Mouse (Mus musculus) heart, adult 11 months (tissue): ENCODE data around the gene Dhrs3.

ENCODE experiments used
- DNase-seq: peaks from one replicate; pipeline ENCODE4 v3.0.0; 2022

The Dhrs3 gene

DNA sequence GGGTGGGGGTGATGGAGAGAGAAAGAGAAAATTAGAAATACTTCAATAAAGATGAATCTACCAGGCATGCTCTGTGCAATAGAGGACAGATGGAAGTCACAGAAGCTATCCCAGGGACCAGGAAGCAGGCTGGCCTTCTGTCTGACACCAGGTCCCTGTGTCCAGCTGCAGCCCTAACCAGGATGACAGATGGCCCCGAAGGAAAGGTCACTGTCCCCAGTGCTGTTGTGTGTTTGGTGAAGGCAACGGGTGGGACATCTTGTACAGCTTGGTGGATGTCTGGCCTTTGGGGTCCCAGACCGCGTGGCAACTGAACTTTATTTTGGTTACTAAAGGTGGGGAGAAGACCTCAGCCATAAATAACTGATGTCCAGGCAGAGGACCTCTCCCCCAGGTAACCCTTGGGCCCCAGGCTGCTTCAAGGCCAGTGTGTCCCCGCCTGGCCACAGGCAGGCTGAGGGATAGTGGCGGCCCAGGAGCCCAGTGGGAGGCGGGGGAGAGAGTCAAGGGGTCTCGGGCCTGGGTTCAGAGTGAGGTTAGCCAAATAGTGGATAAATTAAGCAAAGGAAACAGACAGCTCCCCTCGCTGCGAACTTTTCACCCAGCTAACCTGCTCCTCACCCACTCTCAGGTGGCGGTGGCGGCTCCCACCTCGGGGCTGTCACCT lies 48.3 kb downstream of the Dhrs3 start:
- DNase-seq: no peak

- DNase-seq: no peak
Observed at GRCm38 (mm10) chr4:144942433-144942832, 49.8 kb downstream of the Dhrs3 start.

DNA sequence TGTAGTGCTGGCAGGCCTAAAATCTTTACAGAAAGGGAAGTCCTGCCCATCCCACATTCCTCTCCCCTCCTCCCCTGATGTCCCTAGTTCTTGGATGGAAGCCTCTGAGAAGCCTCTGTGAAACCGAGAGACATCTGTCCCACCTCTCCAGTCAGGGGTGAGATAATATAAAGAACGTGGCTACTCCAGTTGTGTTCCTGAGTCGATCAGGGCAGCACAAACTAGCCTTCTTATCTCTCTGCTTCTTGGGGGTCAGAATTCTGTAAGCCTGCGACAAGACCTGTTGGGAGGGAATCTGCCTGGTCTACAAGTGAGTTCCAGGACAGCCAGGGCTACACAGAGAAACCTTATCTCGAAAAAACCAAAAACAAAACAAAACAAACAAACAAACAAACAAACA lies 50.6 kb downstream of the Dhrs3 start:
- DNase-seq: no peak

DNA sequence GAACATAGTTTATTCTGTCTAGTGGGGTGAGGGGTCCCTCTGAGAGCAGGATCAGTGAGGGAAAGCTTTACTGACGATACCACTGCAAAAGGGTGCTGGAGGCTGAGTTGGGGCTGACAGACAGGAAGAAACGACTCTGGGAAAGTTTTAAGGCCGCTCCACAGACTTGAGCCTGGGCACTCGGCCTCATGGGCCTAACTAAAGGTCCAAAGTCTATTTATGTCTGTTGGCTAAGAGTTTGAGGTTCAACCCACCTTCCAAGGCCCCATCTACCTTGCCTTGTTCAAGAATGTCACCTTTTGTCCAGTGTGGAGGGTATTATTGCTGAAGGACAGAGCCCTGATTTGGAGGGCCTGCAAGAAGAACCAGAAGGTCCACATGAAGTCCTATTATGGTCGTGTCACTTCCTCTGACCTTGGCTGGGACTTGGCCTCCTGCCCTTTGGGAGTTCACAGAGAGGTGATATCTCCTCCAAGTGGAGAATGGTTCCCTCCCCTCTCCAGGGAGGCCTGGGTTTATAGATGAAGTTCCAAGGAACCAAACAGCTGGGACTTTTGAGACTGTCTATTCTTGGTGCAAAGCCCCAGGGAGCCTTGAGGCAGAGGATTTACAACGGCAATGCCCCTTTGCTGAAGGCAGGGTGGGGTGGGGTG lies 55.2 kb downstream of the Dhrs3 start:
- peak; percentile 99 for DNase-seq

DNA sequence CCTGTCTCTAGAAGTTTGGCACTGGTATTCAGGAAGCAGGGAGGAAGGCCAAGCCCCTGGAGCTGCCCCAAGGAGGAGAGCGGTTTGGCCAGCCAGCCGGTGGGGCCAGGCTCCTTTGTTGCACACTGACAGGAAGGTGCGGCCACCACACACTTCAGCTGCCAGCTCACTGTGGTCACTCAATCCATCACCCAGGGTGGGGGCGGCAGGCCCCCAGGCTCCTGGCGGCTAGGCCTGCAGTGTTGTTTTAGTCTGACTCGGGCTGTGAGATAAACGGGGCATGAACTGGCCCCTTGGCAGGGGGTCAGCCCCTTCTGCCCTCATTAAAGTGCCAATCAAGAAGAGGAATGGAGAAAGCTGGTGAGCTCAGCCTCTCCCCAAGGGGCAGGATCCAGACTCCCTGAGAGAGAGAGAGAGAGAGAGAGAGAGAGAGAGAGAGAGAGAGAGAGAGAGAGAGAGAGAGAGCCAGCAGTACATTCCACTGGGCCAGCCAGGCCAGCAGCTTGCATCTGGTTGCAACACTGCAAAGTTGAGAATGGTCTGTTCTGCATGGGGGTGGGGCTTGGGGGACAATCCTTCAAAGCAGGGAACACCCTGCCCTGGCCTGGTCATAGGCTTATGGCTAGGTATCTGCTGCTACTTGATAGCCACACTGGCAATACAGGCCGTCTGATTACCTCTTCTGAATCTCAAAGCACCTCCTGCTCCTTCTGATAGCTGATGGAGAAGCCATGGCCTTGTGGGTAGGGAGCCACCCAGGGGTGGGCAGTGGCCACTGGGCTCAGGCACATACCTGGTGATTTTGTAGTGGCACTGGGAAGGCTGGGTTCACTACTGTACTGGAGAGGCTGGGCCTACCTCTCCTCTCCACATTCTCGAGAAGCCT lies 57.1 kb downstream of the Dhrs3 start:
- DNase-seq: peak; percentile 99

- peak; percentile 91 for DNase-seq
Observed at GRCm38 (mm10) chr4:144950327-144950711, 57.7 kb downstream of the Dhrs3 start.

DNA sequence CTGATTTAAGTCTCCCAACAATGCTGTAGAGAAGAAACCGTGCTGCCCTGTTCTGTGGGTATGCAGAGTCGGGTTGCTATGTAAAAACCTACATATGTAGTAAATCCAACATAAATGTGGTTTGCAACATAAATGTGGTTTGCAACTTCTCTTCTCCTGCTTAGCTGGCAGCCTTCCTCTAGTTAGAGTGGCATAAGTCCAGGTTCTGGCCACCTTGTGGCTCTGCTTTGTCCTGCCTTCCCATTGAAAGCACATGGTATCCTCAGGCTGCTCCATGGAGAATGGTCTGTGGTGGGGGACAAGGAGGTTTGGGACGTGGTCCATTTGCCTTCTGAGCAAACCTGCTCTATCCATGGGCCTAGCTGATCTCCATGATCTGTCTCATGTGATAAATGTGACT lies 58.3 kb downstream of the Dhrs3 start:
- no peak for DNase-seq

DNA sequence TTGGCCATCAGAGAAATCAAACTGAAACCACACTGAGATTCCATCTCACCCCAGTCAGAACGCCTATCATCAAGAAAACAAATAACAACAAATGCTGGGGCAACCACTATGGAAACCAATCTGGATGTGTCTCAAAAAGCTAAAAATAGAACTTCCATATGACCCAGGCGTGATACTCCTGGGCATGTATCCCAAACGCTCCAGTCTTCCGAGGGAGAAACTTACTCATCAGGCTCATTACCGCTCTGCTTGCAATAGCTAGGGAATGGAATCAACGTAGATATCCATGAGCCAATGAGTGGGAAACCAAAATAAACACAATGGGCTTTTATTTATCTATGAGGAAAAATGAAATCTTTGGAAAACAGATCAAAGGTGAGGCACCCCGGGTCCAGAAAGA lies 59.2 kb downstream of the Dhrs3 start:
- DNase-seq: peak; percentile 93

- no peak for DNase-seq
Observed at GRCm38 (mm10) chr4:144953421-144953820, 60.8 kb downstream of the Dhrs3 start.

DNA sequence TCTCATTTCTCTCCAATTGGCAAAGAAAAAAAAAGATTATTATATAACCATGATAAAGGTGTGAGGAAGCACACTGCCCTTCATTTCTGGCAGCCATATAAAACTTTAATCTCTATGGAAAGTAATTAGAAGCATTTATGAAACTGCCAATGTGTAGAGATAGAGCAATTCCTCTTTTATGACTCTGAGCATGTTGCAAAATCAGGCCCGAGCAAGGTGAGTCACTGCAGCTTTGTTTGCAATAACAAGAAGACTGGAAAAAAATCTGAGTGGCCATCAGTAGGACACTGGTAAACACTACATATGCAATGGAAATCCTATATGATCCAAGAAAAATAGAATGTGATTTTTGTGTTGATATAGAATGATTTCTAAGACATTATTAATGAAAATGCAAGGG lies 63.2 kb downstream of the Dhrs3 start:
- DNase-seq: no peak

DNA sequence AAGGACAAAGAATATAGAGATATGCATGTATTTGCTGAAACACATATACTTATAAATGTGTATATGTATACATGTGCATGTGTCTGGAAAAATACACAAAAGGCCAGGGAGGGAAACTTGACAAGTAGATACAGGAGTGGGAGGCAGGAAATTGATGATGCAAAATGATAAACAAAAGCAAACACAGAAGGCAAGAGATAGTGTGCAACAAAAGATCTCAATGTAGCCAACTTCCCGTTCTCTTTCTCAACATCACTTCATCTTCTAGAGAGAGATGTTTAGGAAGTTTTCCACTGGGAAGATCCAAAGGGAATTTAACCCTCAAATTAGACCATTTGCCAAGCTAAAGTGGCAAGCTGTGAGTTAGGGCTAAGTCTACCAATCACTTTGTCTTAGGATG lies 63.7 kb downstream of the Dhrs3 start:
- DNase-seq: no peak

DNA sequence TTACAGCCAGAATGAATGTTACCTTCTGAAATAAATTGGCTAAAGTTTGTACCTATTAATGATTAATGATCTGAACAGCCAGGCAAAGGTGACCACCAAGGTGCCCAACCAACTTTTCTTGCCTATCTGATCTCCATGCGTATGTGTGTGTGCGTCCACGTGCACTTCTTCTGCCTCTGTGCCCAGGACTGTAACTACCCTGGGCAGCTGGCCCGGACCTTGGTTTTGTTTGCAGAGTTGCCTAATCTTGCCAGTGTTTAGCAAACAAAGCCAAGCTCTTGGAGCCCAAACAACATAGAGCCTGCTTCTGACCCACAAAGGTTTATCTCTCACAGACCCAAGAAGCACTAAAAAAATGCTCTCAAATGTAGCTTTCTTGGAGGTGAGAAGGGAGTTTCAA lies 64.6 kb downstream of the Dhrs3 start:
- peak; percentile 95 for DNase-seq

GRCm38 (mm10) chr4:144957721-144958120 lies 65.1 kb downstream of the Dhrs3 start:
- no peak for DNase-seq

DNA sequence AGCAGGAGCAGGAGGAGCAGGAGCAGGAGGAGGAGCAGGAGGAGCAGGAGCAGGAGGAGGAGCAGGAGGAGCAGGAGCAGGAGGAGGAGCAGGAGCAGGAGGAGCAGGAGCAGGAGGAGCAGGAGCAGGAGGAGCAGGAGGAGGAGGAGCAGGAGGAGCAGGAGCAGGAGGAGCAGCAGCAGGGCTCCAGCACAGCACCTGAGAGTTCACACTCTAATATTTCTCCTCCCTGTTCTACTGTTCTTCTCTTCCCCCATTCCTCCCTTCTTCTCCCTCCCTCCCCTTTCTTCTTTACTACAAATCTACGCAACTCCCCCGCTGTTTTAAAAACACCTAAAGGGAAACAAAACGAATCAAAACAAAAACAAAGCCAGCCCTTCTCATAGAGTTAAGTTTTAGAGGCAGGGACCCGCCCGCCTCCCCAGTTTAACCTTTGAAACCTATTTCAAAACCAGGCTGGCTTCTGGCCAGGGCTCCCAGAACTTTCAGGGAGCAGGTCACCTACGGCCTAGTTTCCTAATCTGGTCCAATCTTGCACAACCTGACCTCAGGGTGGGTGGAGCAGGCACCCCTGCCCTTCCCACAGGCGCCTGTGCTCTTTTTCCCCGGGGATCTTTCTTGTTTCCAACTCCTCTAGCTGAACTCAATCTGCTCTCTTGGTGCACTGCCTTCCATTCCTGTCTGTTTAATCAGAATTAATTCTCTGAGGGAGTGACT lies 67.7 kb downstream of the Dhrs3 start:
- peak; percentile 97 for DNase-seq

DNA sequence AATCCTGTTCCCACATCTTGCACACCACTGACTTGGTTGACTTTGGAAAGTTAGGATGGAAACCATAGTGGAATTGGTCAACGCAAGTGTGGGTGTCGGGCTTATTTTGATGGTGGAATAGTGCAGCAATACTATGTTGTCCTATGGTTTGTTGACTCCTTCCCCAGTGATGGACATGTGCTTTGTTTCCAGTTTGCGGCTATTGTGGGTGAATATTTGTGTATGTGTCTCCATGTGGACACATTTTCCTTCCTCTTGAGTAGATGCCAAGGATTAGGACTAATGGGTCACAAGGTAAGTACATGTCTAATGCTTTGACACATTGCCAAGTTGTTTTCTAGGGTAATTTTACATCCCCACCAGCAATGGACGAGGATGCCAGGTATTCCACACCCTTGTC lies 68.6 kb downstream of the Dhrs3 start:
- peak; percentile 91 for DNase-seq

GRCm38 (mm10) chr4:144961696-144962095 lies 69.1 kb downstream of the Dhrs3 start:
- no peak for DNase-seq

GRCm38 (mm10) chr4:144965255-144965654 lies 72.6 kb downstream of the Dhrs3 start:
- DNase-seq: no peak

DNA sequence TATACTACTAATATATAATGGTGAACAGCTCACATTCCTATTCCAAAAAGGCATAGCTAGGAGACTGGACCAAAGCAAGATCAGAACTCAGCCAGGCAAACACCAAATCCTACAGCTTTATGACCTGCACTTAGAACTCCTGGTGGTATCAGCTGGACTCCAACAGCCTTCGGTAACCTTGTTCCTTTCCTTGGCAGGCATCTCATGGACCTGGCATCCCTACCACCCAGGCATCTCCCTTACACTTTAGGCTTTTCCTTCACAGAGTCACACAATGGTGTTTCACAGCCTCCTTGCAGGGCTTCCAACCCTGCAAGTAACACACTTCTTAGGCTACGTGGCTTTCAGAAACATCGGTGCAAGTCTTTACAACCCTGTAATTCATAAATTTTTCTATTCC lies 75.7 kb downstream of the Dhrs3 start:
- DNase-seq: peak; percentile 91

DNA sequence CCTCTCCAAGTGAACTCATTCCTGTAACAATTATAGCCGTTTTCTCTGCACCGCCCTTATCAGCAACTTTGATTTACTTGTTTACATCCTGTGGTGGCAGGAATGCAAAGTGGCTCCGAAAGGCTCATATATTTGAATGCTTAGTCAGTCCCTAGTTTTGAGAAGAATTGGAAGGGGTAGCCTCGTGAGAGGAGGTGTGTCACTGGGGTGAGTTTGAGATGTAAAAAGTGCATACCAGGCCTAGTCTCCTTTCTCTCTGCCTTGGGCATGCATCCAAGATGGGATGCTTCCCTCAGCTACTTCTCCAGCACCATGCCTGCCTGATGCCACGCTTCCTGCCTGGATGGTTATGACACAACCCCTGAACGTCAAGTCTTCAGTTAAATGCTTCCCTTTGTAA lies 76.4 kb downstream of the Dhrs3 start:
- DNase-seq: peak; percentile 92

- DNase-seq: peak; percentile 16
Observed at GRCm38 (mm10) chr4:144971048-144971447, 78.4 kb downstream of the Dhrs3 start.

DNA sequence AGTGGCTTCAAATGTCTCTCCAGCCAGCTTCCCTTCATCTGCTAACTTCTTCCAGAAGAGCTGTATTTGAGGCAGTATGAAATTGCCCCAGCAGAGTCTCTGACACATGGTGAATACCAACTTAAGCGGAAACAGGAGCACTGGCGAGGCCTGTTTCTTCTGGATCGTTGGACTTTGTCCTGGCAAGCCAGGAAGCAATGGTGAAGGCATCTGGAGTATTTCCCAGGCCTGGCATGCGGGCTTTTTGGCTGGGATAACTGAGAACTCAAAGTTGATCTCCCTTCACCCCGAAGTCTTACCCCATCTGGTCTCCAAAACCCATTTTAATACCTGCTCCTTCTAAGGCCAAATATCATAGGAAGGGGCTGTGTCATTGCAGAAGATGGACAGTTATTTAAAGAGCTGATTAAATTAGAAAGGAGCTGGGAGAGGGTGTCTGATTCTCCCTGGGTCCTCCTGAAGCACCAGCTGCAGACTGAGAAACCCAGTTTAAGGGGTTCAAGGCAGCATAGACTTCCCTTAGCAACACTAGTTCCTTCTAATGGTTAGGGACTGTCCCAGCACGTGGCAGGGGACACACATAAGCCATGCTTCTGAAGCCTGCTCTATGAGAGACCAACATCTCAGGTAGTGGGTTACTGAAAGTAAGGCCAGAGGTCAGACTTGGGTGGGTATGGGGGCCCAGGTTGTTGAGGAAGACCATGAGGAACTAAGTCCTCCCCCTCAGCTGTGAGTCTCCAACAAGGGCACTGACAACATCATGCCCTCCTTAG lies 80.5 kb downstream of the Dhrs3 start:
- peak; percentile 92 for DNase-seq

DNA sequence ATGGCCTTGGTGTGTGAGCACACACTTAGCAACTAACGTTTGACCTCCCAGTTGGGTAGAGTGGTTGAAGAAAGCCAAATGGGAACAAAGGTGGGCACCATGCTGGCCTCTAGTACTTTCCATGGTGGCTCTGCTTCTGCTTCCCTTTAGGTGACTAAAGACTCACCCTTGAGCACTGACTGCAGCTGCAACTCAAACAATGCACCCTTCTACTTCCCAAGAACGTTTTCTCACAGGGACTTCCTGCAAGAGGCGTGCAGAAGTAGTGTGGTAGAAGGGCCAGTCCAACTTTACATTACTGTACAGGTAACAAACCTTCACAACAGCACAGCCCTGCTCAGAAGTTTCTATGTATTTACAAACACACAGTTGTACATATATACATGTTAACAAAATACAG lies 81.8 kb downstream of the Dhrs3 start:
- peak; percentile 52 for DNase-seq
